Mouse (Mus musculus): Measurements from ENCODE around the gene Olfr420. TPM values are rescaled to one million over a fixed set of nuclear protein-coding genes. Genes with fewer than 3 reads are reported as not detected.

The Olfr420 gene
- not detected for polyA plus RNA-seq (2017; shearing (Covaris generic))

GRCm38 (mm10) chr1:174155333-174155732 is at the start of gene Olfr420:
Gene Olfr420 (plus strand): TSS chr1:174155633.

DNA sequence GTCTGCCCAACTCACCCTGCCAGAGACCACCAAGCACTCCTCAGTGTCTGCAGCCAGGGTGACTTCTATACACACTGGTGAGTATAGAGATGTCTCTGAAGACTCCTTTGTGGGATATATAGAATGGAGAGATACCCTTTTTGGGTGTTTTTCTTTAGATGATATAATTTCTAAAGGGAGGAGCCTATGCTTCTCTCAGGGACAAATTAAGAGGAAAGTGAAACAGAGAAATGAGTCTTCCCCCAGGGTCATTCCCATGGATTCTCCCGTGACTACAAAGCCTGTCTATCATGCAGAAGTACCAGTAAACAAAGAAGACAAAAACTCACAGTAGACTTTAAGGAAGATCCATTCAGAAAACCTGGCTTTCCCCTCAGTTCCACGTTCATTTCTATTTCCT is 34.4 kb upstream of the Olfr420 start, which contains the start of gene Olfr231:
TSS of gene Olfr231 (minus strand) at position 101 of the 400 bp plus-strand sequence.

DNA sequence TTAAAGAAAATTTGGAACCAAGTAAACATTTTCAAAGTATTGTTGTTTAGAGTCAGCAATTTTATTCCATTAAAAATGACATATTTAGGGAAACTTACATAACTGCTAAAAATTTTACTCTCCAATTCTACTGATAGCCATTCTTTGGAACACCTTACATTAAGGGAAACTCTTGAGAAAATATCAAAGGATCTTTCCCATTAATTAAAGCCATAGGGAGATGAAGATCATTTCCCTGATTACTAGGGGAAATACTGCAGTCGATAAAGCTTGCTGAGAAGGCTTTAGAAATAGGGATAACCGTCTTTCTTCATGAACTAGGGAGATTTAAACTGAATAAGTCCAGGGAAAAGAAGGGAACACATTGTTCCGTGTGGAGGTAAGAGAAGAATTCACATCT is 24.2 kb upstream of the Olfr420 start, which contains the start of gene Olfr424:
TSS of gene Olfr424 (plus strand) at position 301 of the 400 bp plus-strand sequence.

GRCm38 (mm10) chr1:174172605-174173004 is 17.2 kb downstream of the Olfr420 start, which contains the start of gene Spta1:
Gene Spta1 (plus strand): TSS chr1:174172776.

Other genes starting within 250 kb of the Olfr420 start
- 3.9 TPM for gene Ifi211, start 242.6 kb upstream of the Olfr420 start, polyA plus RNA-seq (2017; shearing (Covaris generic))
- 575 TPM for gene Mndal, start 213.1 kb upstream of the Olfr420 start, polyA plus RNA-seq (2017; shearing (Covaris generic))
- gene Ifi203, start 213.0 kb upstream of the Olfr420 start, polyA plus RNA-seq (2017; shearing (Covaris generic)): 508 TPM
- gene Ifi202b, start 172.9 kb upstream of the Olfr420 start, polyA plus RNA-seq (2017; shearing (Covaris generic)): not detected
- 0.45 TPM for gene Ifi205, start 123.8 kb upstream of the Olfr420 start, polyA plus RNA-seq (2017; shearing (Covaris generic))
- gene Olfr433, start 114.9 kb upstream of the Olfr420 start, polyA plus RNA-seq (2017; shearing (Covaris generic)): not detected
- gene Olfr432, start 106.4 kb upstream of the Olfr420 start, polyA plus RNA-seq (2017; shearing (Covaris generic)): not detected
- gene Olfr430, start 89.0 kb upstream of the Olfr420 start, polyA plus RNA-seq (2017; shearing (Covaris generic)): not detected
- not detected for gene Olfr429, start 71.3 kb upstream of the Olfr420 start, polyA plus RNA-seq (2017; shearing (Covaris generic))
- not detected for gene Olfr427, start 58.7 kb upstream of the Olfr420 start, polyA plus RNA-seq (2017; shearing (Covaris generic))
- gene Olfr231, start 34.5 kb upstream of the Olfr420 start, polyA plus RNA-seq (2017; shearing (Covaris generic)): not detected
- not detected for gene Olfr424, start 24.1 kb upstream of the Olfr420 start, polyA plus RNA-seq (2017; shearing (Covaris generic))
- 0.22 TPM for gene Spta1, start 17.1 kb downstream of the Olfr420 start, polyA plus RNA-seq (2017; shearing (Covaris generic))
- not detected for gene Olfr419, start 96.4 kb downstream of the Olfr420 start, polyA plus RNA-seq (2017; shearing (Covaris generic))
- gene Mptx1, start 174.9 kb downstream of the Olfr420 start, polyA plus RNA-seq (2017; shearing (Covaris generic)): not detected
- gene Olfr417, start 209.5 kb downstream of the Olfr420 start, polyA plus RNA-seq (2017; shearing (Covaris generic)): not detected
- gene Olfr248, start 235.4 kb downstream of the Olfr420 start, polyA plus RNA-seq (2017; shearing (Covaris generic)): not detected

Data from activated CD4-positive, CD25-positive, alpha-beta regulatory T cell, adult 9 weeks (primary cell).